Mouse (Mus musculus) forebrain, embryonic 16.5 days (tissue): ENCODE results near the gene Bmp8a. TPM values are rescaled to one million over a fixed set of nuclear protein-coding genes. Genes with fewer than 3 reads are reported as not detected.

ENCODE experiments used
- ATAC-seq: fragments of 200-750 bp; cut with Nextera tagmentation; 2 replicates; pipeline ENCODE4 v1.8.0; 2017; ENCODE audit warnings: mild to moderate bottlenecking, moderate library complexity
- H3K27ac ChIP-seq: fragments of 300-500 bp; sonication (generic); 2 replicates; pipeline ENCODE4 v1.5.1; 2014; ENCODE audit warnings: low read length, control low read depth
- H3K27me3 ChIP-seq: fragments of 300-500 bp; sonication (generic); replicated peaks from 2 replicates; pipeline ENCODE4 v1.6.1; 2014; ENCODE audit warnings: low read length; ENCODE audit not compliant: control insufficient read depth, insufficient read depth
- H3K36me3 ChIP-seq: fragments of 300-500 bp; sonication (generic); 2 replicates; pipeline ENCODE4 v1.6.1; 2014; ENCODE audit not compliant: control insufficient read depth, insufficient read depth
- H3K4me1 ChIP-seq: fragments of 300-500 bp; sonication (generic); replicated peaks from 2 replicates; pipeline ENCODE4 v1.6.1; 2014; ENCODE audit warnings: low read length; ENCODE audit not compliant: control insufficient read depth, insufficient read depth
- H3K4me2 ChIP-seq: fragments of 300-500 bp; sonication (generic); 2 replicates; pipeline ENCODE4 v1.6.1; 2014; ENCODE audit warnings: mild to moderate bottlenecking, low read length, control low read depth
- H3K4me3 ChIP-seq: fragments of 300-500 bp; sonication (generic); replicated peaks from 2 replicates; pipeline ENCODE4 v1.5.1; 2014; ENCODE audit warnings: mild to moderate bottlenecking, low read length, control low read depth
- H3K9ac ChIP-seq: fragments of 300-500 bp; sonication (generic); replicated peaks from 2 replicates; pipeline ENCODE4 v1.6.1; 2014; ENCODE audit warnings: low read depth, low read length, control low read depth
- H3K9me3 ChIP-seq: fragments of 300-500 bp; sonication (generic); 2 replicates; pipeline ENCODE4 v1.6.1; 2016; ENCODE audit warnings: low read length; ENCODE audit not compliant: control insufficient read depth
- WGBS: fragments of 180-500 bp; shearing (Covaris S2); extraction: QIAGEN DNeasy Blood & Tissue Kit; methylation state at CpG from one replicate; pipeline ENCODE4 v1.1.7; 2014; 5-methylcytosine and 5-hydroxymethylcytosine counted together
- polyA plus RNA-seq: library from polyadenylated mRNA; unstranded; fragments of >200 nt; fragmentation: Nextera tagmentation; extraction: Ambion mirVana; gene quantifications from 2 replicates; pipeline ENCODE4 v1.2.1, GENCODE M21; 2015

Bmp8a gene
- polyA plus RNA-seq, 1 experiment from 2014 or later = 0.11 TPM

DNA sequence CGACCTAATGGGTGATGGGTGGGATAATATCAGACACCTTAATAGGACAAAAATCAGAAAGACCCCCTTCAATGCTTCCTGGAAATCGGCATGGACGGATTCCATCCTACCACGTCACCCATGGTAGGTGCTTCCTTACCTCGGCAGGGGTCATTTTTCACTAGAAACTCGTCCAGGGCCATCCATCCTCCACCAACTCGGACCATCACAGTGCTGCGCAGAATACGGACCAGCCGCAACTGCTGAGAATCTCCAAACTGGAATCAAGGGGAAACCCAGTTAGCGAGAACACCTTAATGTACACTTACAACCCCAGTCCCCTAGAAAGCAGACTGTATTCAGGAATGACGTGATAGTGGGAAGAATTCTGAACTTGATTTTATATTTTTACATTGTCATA lies 17.7 kb upstream of the Bmp8a start:
- no peaks in the 10 kb centered on the region for H3K27me3 ChIP-seq
- H3K36me3 ChIP-seq = peaks cover 41% of the 10 kb centered on the region
- H3K9me3 ChIP-seq = no peaks in the 10 kb centered on the region
- H3K4me1 ChIP-seq = no peaks in the 10 kb centered on the region
- H3K4me3 ChIP-seq = no peak overlapping the region
- H3K4me2 ChIP-seq = no peak overlapping the region
- WGBS = 94% methylated on average over 12 of the region's 12 CpGs
- no peak overlapping the region for H3K9ac ChIP-seq
- ATAC-seq = no peak
- H3K27ac ChIP-seq = no peak overlapping the region

DNA sequence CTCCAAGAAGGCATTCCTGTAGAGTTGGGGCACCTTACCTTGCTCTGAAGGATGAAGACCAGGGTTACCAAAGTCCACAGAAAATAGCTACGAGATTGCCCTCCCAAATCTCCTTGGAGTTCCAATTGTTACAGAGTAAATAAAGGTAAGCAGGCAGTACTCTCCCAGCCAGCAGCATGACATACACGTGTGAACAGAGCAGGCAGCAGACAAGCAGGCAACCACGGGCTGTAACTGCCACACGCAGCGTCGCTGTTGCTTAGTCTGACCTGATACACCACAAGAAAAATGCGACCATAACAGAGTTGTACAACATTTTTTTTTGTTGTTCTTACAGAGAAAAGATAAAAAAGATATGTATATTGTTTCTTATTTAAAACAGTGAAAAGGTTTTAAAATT lies 15.6 kb upstream of the Bmp8a start:
- Histone ChIP-seq H3K9me3 (no peaks in the 10 kb centered on the region), H3K27ac (no peak overlapping the region), H3K36me3 (peaks cover 41% of the 10 kb centered on the region), H3K27me3 (no peaks in the 10 kb centered on the region), H3K4me2 (no peak overlapping the region), H3K4me1 (no peaks in the 10 kb centered on the region), H3K4me3 (no peak overlapping the region), H3K9ac (no peak overlapping the region)
- ATAC-seq = no peak
- 92% methylated on average over 7 of the region's 7 CpGs for WGBS

- ATAC-seq = no peak
- WGBS = 92% methylated on average over 8 of the region's 8 CpGs
These were observed 12.9 kb upstream of the Bmp8a start for GRCm38 (mm10) chr4:123355941-123356340.

DNA sequence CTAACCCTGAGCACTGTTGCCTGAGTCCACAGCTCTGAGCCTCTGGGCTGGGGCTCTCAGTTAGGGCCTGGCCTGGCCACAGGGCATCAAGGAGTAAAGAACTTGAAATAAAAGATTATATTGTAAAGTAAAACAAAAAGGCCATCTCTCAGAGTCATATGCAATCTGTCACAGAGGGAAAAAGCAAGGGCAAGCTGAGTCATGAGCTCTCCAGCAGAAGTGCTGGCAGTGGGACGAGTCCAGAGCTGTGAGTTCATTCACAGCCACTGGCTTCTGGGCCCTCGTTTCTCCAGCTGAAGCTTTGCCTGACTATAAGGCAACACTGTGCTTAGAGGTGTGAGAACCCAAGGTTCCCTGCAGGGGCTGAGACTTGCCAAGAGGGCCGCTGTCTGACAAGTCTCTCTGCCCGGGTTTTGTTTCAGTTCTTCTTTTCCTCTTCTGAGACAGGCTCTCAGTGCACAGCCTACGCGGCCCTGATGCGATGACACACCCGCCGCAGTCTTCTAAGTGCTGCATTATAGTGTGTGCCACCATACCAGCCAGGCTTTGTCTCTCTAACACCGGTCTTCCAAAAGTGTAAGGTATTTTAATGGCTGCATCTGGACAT lies 10.3 kb upstream of the Bmp8a start:
- Histone ChIP-seq H3K27me3 (no peaks in the 10 kb centered on the region), H3K4me2 (no peak overlapping the region), H3K4me3 (no peak overlapping the region), H3K27ac (no peak overlapping the region), H3K9me3 (no peaks in the 10 kb centered on the region), H3K4me1 (no peaks in the 10 kb centered on the region), H3K9ac (no peak overlapping the region), H3K36me3 (peaks cover 49% of the 10 kb centered on the region)
- ATAC-seq = no peak
- WGBS = 94% methylated on average over 10 of the region's 10 CpGs

More at GRCm38 (mm10) chr4:123355941-123356340, 12.9 kb upstream of the Bmp8a start:
- Histone ChIP-seq H3K9me3 (no peaks in the 10 kb centered on the region), H3K4me3 (no peak overlapping the region), H3K9ac (no peak overlapping the region), H3K36me3 (peaks cover 46% of the 10 kb centered on the region), H3K27ac (no peak overlapping the region), H3K27me3 (no peaks in the 10 kb centered on the region), H3K4me1 (no peaks in the 10 kb centered on the region), H3K4me2 (no peak overlapping the region)

- no peak for ATAC-seq
These were observed 378 bp upstream of the Bmp8a start for GRCm38 (mm10) chr4:123343471-123343789.

DNA sequence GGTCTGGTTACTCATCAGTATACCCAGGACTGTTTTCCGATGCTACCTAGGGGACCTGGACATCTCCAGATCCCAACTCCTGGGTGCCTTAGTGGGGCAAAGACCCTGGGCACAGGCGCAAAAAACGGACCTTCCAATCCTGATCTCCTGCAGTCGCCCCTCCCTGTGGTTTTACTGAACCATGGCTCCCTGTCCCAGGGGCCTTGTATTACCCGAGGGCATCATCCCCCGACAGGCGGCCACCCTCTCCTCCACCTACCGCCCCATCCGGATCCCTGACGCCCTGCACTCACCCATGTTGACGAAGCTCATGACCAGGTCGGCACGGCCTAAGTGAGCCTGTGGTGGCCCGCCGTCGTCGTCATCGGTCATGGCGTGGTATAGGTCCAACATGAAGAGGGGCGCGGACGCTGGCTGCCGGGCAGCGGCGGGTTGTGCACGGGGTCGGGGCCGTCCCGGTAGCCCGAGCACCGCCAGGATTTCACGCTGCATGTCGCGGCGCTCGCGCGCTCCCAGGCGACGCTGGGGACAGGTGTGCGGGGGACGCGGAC lies 886 bp downstream of the Bmp8a start:
- Histone ChIP-seq H3K4me1 (peaks cover 10% of the 10 kb centered on the region), H3K4me3 (peak overlapping the region; percentile 54), H3K9ac (peak overlapping the region; percentile 30), H3K27me3 (peaks cover 36% of the 10 kb centered on the region), H3K27ac (no peak overlapping the region), H3K36me3 (peaks cover under 1% of the 10 kb centered on the region; the same call in 1 of the 2 replicates), H3K9me3 (no peaks in the 10 kb centered on the region), H3K4me2 (peak overlapping the region; percentile 59)
- ATAC-seq = peak; percentile 36
- 2% methylated on average over 43 of the region's 43 CpGs for WGBS

More at GRCm38 (mm10) chr4:123343471-123343789, 378 bp upstream of the Bmp8a start:
- peak overlapping the region; percentile 59 for H3K4me2 ChIP-seq
- WGBS = 10% methylated on average over 6 of the region's 6 CpGs
- H3K27me3 ChIP-seq = peaks cover 36% of the 10 kb centered on the region
- H3K36me3 ChIP-seq = peaks cover 2% of the 10 kb centered on the region; the same call in 1 of the 2 replicates
- no peak overlapping the region for H3K9ac ChIP-seq
- H3K4me3 ChIP-seq = peak overlapping the region; percentile 54
- H3K27ac ChIP-seq = no peak overlapping the region
- H3K9me3 ChIP-seq = no peaks in the 10 kb centered on the region
- peaks cover 10% of the 10 kb centered on the region for H3K4me1 ChIP-seq

GRCm38 (mm10) chr4:123340232-123340631 lies 2.8 kb downstream of the Bmp8a start:
- 73% methylated on average over 5 of the region's 5 CpGs for WGBS
- H3K27ac ChIP-seq = no peak overlapping the region
- H3K4me1 ChIP-seq = peaks cover 10% of the 10 kb centered on the region
- no peaks in the 10 kb centered on the region for H3K9me3 ChIP-seq
- H3K36me3 ChIP-seq = no peaks in the 10 kb centered on the region
- H3K27me3 ChIP-seq = peaks cover 36% of the 10 kb centered on the region
- no peak overlapping the region for H3K4me3 ChIP-seq
- ATAC-seq = no peak
- no peak overlapping the region for H3K9ac ChIP-seq
- H3K4me2 ChIP-seq = no peak overlapping the region

- no peaks in the 10 kb centered on the region for H3K36me3 ChIP-seq
- ATAC-seq = no peak
- H3K4me1 ChIP-seq = peaks cover 5% of the 10 kb centered on the region
- no peaks in the 10 kb centered on the region for H3K9me3 ChIP-seq
- no peak overlapping the region for H3K27ac ChIP-seq
- no peak overlapping the region for H3K9ac ChIP-seq
- no peak overlapping the region for H3K4me2 ChIP-seq
- H3K27me3 ChIP-seq = peaks cover 25% of the 10 kb centered on the region
- no peak overlapping the region for H3K4me3 ChIP-seq
- WGBS = 70% methylated on average over 4 of the region's 4 CpGs
These were observed 5.4 kb downstream of the Bmp8a start for GRCm38 (mm10) chr4:123337693-123338092.

- Histone ChIP-seq H3K9me3 (no peaks in the 10 kb centered on the region), H3K4me2 (no peak overlapping the region), H3K27me3 (peaks cover 9% of the 10 kb centered on the region), H3K27ac (no peak overlapping the region), H3K4me3 (no peak overlapping the region), H3K4me1 (no peaks in the 10 kb centered on the region), H3K9ac (no peak overlapping the region), H3K36me3 (no peaks in the 10 kb centered on the region)
- WGBS = 66% methylated on average over 14 of the region's 14 CpGs
- ATAC-seq = no peak
These were observed 7.1 kb downstream of the Bmp8a start for GRCm38 (mm10) chr4:123335796-123336585.
